Comparison of ENCODE assay signal across 8 mouse cellular contexts in the genomic region with DNA sequence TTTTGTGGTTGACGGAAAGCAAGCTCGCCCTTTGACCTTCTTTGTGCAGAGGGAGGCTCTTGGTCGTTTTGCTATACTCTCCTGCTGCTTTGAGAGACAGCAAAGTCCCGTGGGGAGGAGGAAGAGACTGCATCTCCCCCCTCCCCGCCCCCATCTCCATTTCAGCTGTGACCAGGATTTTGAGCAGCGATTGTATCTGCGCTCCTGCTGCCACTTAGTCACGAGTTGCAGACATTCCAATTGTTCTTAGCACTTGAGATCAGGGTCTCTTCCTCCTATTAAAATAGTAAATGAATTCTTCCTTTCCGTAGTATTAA. TPM values are rescaled to one million over a fixed set of nuclear protein-coding genes. Genes with fewer than 3 reads are reported as not detected.
A peak's percentile ranks its signal among the peaks of the same experiment; 100 is the strongest.
DNase-seq lines count a peak whose midpoint lies in the region; ATAC-seq and TF ChIP-seq lines count a peak whose summit lies in the region.

No protein-coding gene starts in this region.

- ATAC-seq in hindbrain, embryonic 12.5 days (ENCODE audit: low FRiP score) = no peak
- ATAC-seq in midbrain, embryonic 15.5 days (replicated peaks) = no peak

- WGBS in hindbrain, embryonic 12.5 days = 4% methylated on average over 9 of the region's 9 CpGs
- 1% methylated on average over 9 of the region's 9 CpGs for WGBS in midbrain, embryonic 15.5 days

- no peak for TF ChIP-seq POLR2A in brain, embryonic 14.5 days (IDR thresholded peaks at IDR 0.05; ENCODE audit: borderline replicate concordance, extremely low read depth, insufficient read depth, insufficient read length, poor library complexity, severe bottlenecking)

- DNase-seq in layer of hippocampus, adult 2 months (ENCODE audit: low spot score in 2 of 2) = no peak
- DNase-seq in layer of hippocampus, adult 18-20 months (ENCODE audit: low spot score in 2 of 2) = no peak
- peak; percentile 38 for DNase-seq in brain, embryonic 14.5 days (ENCODE audit: low read depth)
- DNase-seq in layer of hippocampus, adult 9-11 months = no peak
- DNase-seq in B cell, adult 2 months = no peak
- DNase-seq in cerebellum, postnatal 36 days = no peak

- H3K27ac ChIP-seq in layer of hippocampus, adult 2 months = peak overlapping the region; percentile 96
- peak overlapping the region; percentile 85 for H3K27ac ChIP-seq in hindbrain, embryonic 12.5 days
- H3K27ac ChIP-seq in midbrain, embryonic 15.5 days = peak overlapping the region; percentile 80; the same call in 1 of the 2 replicates

- H3K9me3 ChIP-seq in hindbrain, embryonic 12.5 days (replicated peaks) = no peaks in the 10 kb centered on the region
- no peaks in the 10 kb centered on the region for H3K9me3 ChIP-seq in midbrain, embryonic 15.5 days

- no peak for TF ChIP-seq CTCF in layer of hippocampus, adult 2 months (conservative IDR thresholded peaks at IDR 0.05)
- no peak for TF ChIP-seq CTCF in brain, embryonic 14.5 days (IDR thresholded peaks at IDR 0.05; ENCODE audit: borderline replicate concordance, extremely low read depth, insufficient read depth, insufficient read length)

- peaks cover 17% of the 10 kb centered on the region for H3K4me1 ChIP-seq in hindbrain, embryonic 12.5 days
- peaks cover 24% of the 10 kb centered on the region for H3K4me1 ChIP-seq in midbrain, embryonic 15.5 days

- peak overlapping the region; percentile 85 for H3K9ac ChIP-seq in hindbrain, embryonic 12.5 days
- peak overlapping the region; percentile 85 for H3K9ac ChIP-seq in midbrain, embryonic 15.5 days

- no peaks in the 10 kb centered on the region for H3K27me3 ChIP-seq in hindbrain, embryonic 12.5 days
- no peaks in the 10 kb centered on the region for H3K27me3 ChIP-seq in midbrain, embryonic 15.5 days (replicated peaks)

- no peaks in the 10 kb centered on the region for H3K36me3 ChIP-seq in hindbrain, embryonic 12.5 days
- no peaks in the 10 kb centered on the region for H3K36me3 ChIP-seq in midbrain, embryonic 15.5 days (replicated peaks)

- peak overlapping the region; percentile 95 for H3K4me2 ChIP-seq in hindbrain, embryonic 12.5 days (replicated peaks)
- H3K4me2 ChIP-seq in midbrain, embryonic 15.5 days = peak overlapping the region; percentile 91

- H3K4me3 ChIP-seq in layer of hippocampus, adult 2 months = peak overlapping the region; percentile 98
- peak overlapping the region; percentile 96 for H3K4me3 ChIP-seq in hindbrain, embryonic 12.5 days
- H3K4me3 ChIP-seq in midbrain, embryonic 15.5 days = peak overlapping the region; percentile 73

RNA-seq across cellular contexts. Expression of a gene that starts 1.2 kb away (rescaled TPM):
- total RNA-seq in layer of hippocampus, adult 2 months (2021) = 10 to 100 TPM; 40.3 to 44.6 TPM
- total RNA-seq in layer of hippocampus, adult 18-20 months (2021) = 10 to 100 TPM; 39.2 to 41.7 TPM
- 9.3 and 16.0 TPM in 2 replicates for polyA plus RNA-seq in brain, embryonic 14.5 days (2012; rRNA removed)
- 14.7 and 17.3 TPM in 2 replicates for polyA plus RNA-seq in hindbrain, embryonic 12.5 days (2016; fragmentation: Nextera tagmentation; extraction: Ambion mirVana)
- polyA plus RNA-seq in midbrain, embryonic 15.5 days (2015; fragmentation: Nextera tagmentation; extraction: Ambion mirVana) = 20.5 and 22.4 TPM in 2 replicates

RNA-seq across cellular contexts. Expression of a gene that starts 5.4 kb away (rescaled TPM):
- total RNA-seq in layer of hippocampus, adult 2 months (2021) = 10 to 100 TPM; 23.6 to 25.6 TPM
- 10 to 100 TPM; 25.0 TPM for total RNA-seq in layer of hippocampus, adult 18-20 months (2021)
- polyA plus RNA-seq in brain, embryonic 14.5 days (2012; rRNA removed) = 31.3 and 32.8 TPM in 2 replicates
- polyA plus RNA-seq in hindbrain, embryonic 12.5 days (2016; fragmentation: Nextera tagmentation; extraction: Ambion mirVana) = 78.4 and 80.1 TPM in 2 replicates
- polyA plus RNA-seq in midbrain, embryonic 15.5 days (2015; fragmentation: Nextera tagmentation; extraction: Ambion mirVana) = 55.4 and 61.4 TPM in 2 replicates
